Mouse (Mus musculus): ENCODE results near the gene Ube2e1. TPM values are rescaled to one million over a fixed set of nuclear protein-coding genes. Genes with fewer than 3 reads are reported as not detected.
"Not testable (repeated sequence)": the region's sequence is repeated elsewhere in the genome, so short reads cannot be mapped to it uniquely, and the experiment has no call there.

Ube2e1 gene
- total RNA-seq, 2 experiments from 2014 or later: 105 TPM

- intact Hi-C loops (cut with DNase I): loop anchor here (2.0 kb wide), 1 partner anchor 32 kb away; the partner anchor contains the start of gene Nr1d2
- peak; percentile 94 to 99 for DNase-seq
Measured at GRCm38 (mm10) chr14:18270529-18271441, 60.9 kb downstream of the Ube2e1 start, which contains the start of the genes Nkiras1 and Rpl15. Nkiras1 (plus strand) TSS chr14:18271136. Rpl15 (minus strand) TSS chr14:18271391.

GRCm38 (mm10) chr14:18269947-18270528 lies 61.6 kb downstream of the Ube2e1 start:
- DNase-seq: not testable (repeated sequence)
- intact Hi-C loops (cut with DNase I): loop anchor here (2.0 kb wide), 1 partner anchor 31 kb away; the partner anchor contains the start of gene Nr1d2

- intact Hi-C loops (cut with DNase I): loop anchor here (2.0 kb wide), 1 partner anchor 17 kb away; no protein-coding TSS in a partner anchor
- DNase-seq: no peak
Measured at GRCm38 (mm10) chr14:18263427-18263826, 68.2 kb downstream of the Ube2e1 start.

GRCm38 (mm10) chr14:18261203-18261602 lies 70.5 kb downstream of the Ube2e1 start:
- intact Hi-C loops (cut with DNase I): no loop called here

GRCm38 (mm10) chr14:18242638-18243130 lies 89.0 kb downstream of the Ube2e1 start:
- intact Hi-C loops (cut with DNase I): no loop called here
- DNase-seq: no peak

More at GRCm38 (mm10) chr14:18261203-18261602, 70.5 kb downstream of the Ube2e1 start:
- no peak for DNase-seq

- DNase-seq: no peak
- intact Hi-C loops (cut with DNase I): no loop called here
Measured at GRCm38 (mm10) chr14:18241786-18242185, 89.9 kb downstream of the Ube2e1 start.

- no peak for DNase-seq
- intact Hi-C loops (cut with DNase I): no loop called here
Measured at GRCm38 (mm10) chr14:18240132-18240531, 91.5 kb downstream of the Ube2e1 start.

GRCm38 (mm10) chr14:18238750-18239731 lies 92.6 kb downstream of the Ube2e1 start, which contains the start of gene Nr1d2:
Nr1d2 (minus strand) TSS chr14:18239127.
- intact Hi-C loops (cut with DNase I): loop anchor here (2.0 kb wide), 1 partner anchor 32 kb away; the partner anchor contains the start of genes Nkiras1 and Rpl15
- DNase-seq: peak; percentile 97 to 100

GRCm38 (mm10) chr14:18238131-18238749 lies 93.4 kb downstream of the Ube2e1 start:
- DNase-seq: peak; percentile 97 to 98
- intact Hi-C loops (cut with DNase I): loop anchor here (2.0 kb wide), 1 partner anchor 33 kb away; the partner anchor contains the start of genes Nkiras1 and Rpl15

- intact Hi-C loops (cut with DNase I): no loop called here
- no peak for DNase-seq
Measured at GRCm38 (mm10) chr14:18237381-18237780, 94.3 kb downstream of the Ube2e1 start.

GRCm38 (mm10) chr14:18236496-18237235 lies 95.0 kb downstream of the Ube2e1 start:
- intact Hi-C loops (cut with DNase I); DNase-seq: not testable (repeated sequence)

GRCm38 (mm10) chr14:18233981-18234960 lies 97.4 kb downstream of the Ube2e1 start:
- intact Hi-C loops (cut with DNase I): no loop called here
- DNase-seq: no peak

- DNase-seq: no peak
- intact Hi-C loops (cut with DNase I): no loop called here
Measured at GRCm38 (mm10) chr14:18233076-18233475, 98.6 kb downstream of the Ube2e1 start.
